Mouse (Mus musculus) retina, embryonic 14.5 days (tissue): ENCODE measurements around the gene 1110008L16Rik.
A peak's percentile ranks its signal among the peaks of the same experiment; 100 is the strongest.
"Not testable (repeated sequence)": the region's sequence is repeated elsewhere in the genome, so short reads cannot be mapped to it uniquely, and the experiment has no call there.

Source experiments
- DNase-seq: peaks from one replicate; pipeline ENCODE4 v3.0.0-alpha.2; 2015; ENCODE audit warnings: low spot score

The 1110008L16Rik gene

DNA sequence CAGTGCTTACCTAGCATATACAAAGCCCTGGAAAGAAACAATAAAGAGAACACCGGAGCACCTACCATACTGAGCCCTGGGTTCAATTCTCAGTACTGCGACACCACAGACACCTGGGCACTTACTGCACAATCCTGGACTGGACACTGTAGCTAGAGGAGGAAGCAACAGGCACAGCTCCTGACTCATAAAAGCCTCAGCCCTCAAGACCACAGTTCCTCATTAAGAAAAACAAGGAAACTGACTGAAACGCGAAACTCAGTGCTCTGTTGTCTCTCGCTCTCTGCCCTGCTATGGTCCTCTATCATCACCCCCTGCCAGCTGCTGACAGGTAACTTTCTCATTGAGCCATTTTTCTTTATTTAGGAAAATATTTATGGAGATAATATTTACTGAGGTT lies at the start of gene 1110008L16Rik:
1110008L16Rik (plus strand) TSS at position 242 of the 400 bp plus-strand sequence.
- no peak for DNase-seq

DNA sequence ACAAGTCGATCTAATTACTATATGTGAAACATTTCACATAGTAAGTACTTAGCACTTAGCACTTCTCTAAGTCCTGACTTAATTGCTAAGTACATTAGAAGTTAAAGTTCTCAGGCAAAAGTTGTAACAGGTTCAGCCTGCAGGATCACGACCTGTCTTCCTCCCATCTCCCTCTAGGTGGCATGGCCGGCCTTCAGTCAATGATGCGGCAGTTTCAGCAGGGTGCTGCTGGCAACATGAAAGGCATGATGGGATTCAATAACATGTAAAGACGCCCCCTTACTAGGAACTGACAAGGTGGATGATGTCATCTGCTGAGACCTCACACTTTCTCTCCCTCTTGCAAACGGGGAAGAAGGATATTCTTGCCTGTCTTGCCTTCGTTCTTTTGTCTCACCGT lies 37.4 kb upstream of the 1110008L16Rik start:
- DNase-seq, result not testable (repeated sequence)

DNA sequence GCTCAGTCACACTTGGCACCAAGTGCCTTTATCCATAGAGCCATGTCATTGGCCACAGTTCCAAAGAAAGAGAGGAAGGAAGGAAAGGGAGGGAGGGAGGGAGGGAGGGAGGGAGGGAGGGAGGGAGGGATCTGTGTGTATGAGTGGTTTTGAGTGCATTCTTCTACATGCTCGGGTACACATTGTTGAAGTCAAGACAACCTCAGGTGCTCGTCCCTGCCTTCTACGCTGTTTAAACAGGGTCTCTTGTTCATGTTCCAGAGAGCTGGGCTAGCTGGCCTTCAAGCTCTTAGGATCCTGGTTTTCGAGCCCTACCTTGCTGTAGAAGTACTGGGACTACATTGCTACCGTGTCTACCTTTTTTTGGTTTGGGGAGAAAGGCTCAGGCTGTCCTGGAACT lies 36.0 kb upstream of the 1110008L16Rik start:
- DNase-seq, result not testable (repeated sequence)

DNA sequence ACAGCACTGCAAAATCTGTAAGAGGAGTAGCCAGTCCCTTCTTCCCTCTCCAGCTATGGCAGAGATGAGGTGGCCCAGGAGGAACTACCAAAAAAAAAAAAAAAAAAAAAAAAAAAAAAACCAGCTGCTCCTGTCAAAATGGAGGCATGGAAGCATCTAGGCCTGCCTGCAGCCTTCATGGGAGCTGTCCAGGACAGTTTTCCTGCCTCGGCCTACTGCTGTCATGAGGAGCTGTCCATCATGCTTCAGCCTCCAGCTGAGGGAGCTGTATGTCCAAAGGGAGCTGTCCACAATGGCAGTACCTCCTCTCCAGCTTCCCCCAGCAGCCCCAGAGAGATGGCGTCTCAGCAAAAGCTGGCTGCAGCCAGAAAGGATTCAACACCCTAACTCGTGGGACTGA lies 27.1 kb upstream of the 1110008L16Rik start:
- DNase-seq, result no peak

DNA sequence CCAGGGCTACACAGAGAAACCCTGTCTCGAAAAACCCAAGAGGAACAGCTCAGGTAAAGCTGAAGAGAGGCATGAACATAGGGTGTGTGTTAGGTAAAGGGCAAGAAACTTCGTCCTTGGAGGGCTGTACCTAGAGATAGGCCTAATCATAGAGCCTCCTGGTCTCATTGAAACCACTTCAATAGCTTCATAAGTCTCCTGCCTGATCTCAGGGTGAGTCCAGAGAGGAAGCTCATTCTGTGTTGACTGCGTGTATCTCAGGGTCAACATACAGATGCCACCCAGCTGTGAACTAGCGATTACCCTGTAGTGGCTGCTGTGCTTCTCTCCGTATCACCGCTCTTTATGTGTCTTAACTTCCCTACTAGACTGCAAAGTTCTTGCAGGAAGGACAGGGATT lies 21.8 kb upstream of the 1110008L16Rik start:
- not testable (repeated sequence) for DNase-seq

DNA sequence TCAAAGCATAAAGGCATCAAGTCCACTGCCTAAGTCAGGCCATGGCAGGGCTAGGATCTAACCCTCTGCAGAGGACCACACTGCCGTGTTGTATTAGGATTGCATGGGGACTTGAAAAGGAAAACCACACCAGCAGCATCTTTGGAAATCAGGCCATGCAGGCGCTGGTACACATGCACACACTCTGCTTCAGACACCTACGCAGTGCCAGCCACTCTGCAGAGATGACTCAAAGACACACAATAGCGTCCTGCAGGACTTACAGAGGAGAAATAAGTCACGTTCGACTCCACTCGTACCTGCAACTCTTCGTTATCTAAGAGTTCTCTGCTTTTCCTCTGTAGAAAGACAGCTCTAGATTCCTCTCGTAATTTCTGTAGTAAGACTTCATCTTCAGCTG lies 1.3 kb upstream of the 1110008L16Rik start:
- no peak for DNase-seq

DNA sequence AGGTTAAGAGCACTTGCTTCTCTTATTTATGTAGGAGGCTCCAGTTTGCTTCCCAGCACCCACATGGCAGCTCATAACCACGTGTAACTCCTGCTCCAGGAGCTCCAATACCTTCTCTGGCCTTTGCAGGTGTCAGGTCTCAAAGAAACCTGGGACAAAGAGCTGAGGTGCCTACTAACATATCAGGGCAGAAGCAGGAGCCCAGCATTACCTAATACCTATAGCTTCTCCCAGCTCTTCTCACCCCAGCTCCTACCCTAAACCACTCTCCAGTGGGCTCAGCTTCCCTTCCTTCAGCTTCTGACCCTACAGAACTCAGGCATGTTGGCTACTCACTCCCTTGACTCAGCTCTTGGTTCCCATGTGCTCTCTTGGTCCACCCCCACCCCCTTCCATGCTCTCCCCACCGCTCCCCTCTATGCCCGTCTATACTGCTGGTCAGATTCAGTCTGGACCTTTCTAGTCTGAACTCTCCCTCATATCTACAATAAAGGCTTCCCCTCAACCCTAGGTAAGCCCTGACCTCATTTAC lies 1.5 kb downstream of the 1110008L16Rik start:
- no peak for DNase-seq

DNA sequence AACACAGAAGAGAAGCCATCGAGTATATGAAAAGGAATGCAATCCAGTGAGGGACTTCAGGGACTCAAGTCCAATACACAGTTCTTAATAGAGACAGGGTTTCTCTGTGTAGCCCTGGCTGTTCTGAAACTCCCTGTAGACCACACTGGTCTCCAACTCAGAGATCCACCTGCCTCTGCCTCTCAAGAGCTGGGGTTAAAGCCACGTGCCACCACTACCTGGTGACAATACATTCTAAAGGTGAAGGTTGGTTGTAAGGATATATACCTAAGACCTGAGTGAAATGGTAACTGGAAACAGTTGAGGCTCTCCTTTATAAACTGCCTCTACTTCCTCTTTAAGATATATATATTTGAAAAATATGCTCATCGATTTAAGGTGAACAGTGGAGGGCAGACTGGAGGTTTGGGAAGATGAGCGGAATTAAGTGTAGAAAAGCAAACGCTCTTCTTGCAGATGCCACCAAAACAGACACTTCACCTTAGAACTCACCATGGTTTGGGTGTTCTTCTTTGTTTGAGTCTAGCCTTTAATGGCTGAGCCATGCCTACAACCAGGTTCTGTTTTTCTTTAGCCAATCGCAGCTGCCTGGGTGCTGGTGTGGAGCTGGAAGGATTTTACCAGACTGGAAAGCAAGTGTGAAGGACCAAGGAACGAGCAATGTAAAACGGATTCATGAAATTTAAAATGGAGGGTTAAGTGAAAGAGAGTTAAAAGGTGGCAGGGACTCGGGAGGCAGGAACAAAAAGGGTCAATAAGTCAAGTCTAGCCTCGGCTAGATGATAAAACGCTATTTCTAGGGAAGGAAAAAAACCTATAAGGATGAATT lies 2.3 kb downstream of the 1110008L16Rik start:
- DNase-seq, result no peak

DNA sequence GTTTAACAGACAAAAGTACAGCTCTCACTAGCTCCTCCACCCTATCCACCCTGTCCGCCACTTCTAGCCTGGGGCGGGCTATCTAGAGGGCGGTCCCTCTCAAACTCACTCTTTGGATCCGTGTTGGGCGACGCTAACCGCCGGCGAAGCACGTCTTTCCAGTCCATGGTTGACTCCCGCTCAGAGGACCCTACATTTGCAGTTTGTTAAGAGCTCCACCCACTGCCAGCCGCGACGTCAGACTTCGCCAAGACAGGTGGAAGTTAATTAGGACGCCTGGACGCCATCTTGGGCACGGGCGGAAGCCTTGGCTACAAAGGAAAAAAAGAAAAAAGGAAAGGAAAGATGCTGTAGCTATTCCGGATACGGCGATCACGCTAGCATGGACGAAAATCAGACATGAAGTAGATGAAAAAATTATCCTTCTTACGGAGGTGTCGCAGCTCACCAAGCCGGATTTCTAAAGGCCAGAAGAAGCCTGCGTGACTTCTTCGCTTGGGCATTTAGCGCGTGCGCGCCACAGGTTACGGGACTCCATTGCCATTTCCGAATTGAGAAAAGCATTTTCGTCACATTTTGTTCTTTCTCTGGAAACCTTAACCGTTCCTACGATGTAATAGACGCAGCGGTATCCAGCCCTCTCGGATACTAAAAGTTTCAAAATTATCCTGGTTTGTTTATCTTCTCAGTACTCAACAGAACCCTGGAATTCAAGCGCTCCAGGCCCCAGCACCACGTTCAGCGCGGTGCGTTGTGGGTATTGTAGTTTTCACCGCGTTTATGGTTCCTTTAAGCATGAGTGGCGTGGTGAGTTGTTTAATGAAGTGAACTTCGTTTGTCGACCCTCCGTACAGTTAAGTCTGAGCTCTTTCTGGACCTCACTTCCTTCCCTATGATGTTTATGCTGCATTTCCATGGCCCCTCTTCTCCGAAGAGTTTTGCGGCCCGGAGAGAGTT lies 3.4 kb downstream of the 1110008L16Rik start, which contains the start of gene Ppp2r3c:
Ppp2r3c (minus strand) TSS at position 514 of the 957 bp plus-strand sequence.
- DNase-seq, result peak; percentile 93

DNA sequence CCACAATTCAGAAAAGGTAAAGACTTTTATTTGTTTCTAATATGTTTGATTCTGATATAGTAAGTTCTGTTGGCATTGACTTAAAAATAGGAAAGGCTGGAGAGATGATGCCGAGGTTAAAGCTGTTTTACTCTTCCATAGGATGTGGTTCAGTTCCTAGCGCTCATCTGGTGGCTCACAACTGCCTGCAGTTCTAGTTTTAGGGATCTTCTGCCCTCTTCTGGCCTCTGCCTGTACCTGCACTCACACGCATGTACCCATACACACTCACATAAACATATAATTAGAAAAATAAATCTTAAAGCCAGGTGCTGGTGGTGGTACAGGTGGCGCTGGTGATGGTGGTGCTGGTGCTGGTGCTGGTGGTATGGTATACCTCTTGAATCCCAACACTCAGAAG lies 7.0 kb downstream of the 1110008L16Rik start:
- no peak for DNase-seq

DNA sequence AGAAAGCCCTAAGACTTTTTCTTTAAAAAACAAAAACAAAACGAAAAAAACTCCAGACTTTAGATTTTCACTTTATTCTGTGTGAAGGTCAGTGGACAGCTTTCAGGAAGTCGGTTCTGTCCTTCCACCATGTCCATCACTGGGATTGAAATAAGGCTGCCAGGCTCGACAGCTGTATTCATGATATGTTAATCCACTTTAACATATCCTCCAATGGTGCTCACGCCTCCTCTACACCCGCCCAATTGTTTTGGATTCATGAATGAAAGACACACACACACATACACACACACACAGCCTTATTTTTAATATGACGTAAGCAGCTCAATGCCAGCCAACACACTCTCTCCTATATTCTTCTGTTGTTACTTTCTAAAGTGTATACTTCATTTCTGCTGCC lies 8.2 kb downstream of the 1110008L16Rik start:
- DNase-seq, result no peak

DNA sequence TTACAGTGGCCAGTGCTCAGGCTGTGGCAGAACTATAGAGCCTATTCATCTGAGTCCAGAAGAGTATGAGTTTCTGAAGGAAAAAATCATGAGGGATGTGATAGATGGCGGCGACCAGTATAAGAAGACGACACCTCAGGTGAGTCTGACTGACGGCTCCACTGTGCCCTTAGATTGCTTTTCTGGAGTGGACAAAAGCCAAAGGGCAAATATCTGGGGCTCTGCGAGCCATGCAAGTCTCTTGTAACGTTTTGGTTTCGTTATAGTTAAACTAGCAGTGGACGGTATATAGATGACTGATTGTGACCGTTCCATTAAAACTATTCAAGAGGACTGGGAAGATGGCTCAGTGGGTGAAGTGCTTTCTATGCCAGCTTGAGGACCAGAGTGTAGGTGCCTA lies 9.4 kb downstream of the 1110008L16Rik start:
- no peak for DNase-seq

DNA sequence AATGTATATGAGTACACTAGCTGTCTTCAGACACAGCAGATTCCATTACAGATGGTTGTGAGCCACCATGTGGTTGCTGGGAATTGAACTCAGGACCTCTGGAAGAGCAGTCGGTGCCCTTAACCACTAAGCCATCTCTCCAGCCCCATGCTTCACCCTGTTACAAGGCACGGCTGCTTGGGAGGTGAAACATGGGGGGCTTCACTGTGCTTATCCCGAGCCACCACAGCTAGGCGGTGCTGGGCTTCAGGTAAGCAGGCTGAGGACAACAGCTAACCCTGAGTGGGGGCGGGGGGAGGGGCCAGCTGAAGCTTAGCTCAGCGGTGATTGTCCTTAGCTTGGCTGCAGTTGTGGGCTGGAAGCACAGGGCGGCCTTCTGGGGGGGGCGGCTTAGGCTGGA lies 10.1 kb downstream of the 1110008L16Rik start:
- DNase-seq, result no peak

DNA sequence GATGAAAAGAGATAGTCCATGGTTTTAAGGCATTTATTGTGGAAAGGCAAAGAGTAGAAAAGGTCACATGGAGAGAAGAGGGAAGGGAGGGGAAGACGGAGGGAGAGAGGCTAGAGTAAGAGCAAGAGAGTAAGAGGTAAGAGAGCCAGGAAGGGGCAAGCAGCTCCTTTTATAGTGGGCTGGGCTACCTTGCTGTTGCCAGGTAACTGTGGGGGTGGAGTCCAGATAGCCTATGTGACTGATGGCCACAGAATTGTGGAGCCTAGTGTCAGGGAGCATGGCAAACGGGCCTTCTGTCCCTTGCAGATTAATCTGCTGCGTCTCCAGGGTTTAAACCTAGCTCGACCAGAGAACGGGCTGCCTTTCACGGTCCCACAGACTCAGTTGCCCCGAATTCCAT lies 12.5 kb downstream of the 1110008L16Rik start:
- DNase-seq, result no peak

DNA sequence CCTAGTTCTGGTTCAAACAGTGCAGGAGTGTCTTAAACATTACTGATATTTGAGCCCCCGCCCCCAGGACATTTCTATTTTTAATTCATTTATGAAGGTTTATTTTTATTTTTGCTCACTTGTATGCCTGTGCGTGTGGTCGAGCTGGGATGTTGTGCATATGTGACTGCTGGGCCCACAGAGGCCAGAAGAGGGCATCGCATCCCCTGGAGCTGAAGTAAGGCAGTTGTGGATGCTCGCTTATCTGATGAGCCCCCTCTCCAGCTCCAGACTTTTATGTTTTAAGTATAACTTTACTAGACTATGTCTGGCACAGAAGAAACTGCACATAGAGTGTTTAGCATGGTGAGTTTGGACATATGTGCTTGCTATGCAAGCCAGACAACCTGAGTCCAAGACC lies 14.5 kb downstream of the 1110008L16Rik start:
- no peak for DNase-seq

DNA sequence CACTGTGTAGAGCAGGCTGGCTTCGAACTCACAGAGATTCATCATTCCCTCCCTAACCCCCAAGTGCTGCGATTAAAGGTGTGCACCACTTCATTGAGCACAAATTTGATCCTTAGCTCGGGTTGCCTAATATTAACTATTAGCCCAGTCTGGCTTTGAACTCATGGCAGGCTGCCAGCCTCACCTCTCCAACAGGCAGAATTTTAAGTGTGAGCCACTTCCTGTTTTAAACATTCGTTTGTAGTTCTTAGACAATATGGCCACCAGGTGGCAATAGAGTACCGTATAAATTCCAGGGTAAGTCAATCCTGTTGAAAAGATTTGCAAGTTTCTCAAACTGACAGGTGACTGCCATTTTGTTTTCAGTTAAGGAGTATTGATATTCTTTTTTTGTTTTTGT lies 15.8 kb downstream of the 1110008L16Rik start:
- DNase-seq, result peak; percentile 88

DNA sequence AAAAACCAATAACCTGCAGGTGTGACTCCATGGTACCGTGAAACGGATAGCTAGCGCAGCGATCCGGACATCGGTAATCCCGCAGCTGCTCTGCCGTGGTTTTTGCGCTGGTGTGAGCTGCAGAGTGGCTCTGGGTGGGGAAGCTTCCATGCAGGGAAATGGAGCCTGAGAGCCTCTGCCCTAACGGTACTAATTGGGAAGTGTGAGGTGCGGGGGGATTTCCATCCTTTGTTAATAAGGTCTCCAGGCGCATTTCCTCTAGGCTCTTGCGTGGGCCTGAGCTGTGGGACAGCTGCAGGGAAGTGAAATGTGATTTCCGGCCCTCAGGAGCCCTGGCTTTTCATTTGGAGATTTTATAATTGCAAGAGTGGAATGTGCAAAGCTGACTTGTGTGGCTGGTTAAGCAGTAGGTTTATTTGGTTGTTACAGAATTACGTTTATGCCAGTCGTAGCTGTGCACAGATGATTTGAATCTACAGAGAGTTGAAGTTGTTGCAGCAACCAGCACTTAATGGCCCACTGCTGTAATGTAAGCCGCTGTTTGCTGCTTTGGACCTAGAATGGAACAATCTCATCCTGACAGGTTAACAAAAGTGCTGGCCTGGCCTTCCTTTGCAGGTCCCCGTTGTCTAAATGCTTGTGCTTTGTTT lies 22.4 kb downstream of the 1110008L16Rik start:
- DNase-seq, result no peak

DNA sequence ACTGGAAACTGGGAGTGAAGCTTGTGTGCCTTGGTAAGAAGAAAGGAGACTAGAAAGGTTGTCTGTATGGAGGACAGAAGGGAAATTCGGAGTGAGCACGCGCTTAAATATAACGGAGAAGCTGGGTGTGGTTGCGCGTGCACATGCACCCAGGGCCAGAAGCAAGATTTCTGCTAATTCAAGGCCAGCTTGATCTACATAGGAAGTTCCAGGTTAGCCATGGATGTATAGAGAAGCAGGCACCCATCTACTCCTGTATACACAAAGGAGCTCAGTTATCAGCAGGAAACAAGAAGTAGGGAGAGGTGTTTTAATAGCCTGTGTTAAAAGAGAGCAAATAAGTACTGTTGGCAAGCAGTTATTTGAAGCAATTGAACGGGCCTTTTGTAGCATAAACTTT lies 26.3 kb downstream of the 1110008L16Rik start:
- no peak for DNase-seq

DNA sequence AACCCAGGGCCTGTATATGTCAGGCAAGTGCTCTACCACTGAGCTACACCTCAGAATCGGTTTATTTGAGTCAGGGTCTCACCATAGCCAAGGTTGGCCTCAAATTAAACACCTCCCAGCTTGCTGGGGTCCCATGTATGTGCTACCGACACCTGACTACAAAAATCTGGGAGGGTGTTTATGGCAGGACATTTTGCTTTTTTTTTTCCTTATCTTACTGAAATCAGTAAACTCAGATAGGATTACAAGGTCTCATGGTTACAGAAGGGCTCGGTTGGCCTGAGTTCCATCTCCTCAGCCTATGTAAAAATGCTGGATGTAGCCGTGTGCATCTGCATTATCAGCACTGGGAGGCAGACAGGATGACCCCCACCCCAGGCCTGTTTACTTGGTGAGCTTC lies 29.4 kb downstream of the 1110008L16Rik start:
- no peak for DNase-seq

DNA sequence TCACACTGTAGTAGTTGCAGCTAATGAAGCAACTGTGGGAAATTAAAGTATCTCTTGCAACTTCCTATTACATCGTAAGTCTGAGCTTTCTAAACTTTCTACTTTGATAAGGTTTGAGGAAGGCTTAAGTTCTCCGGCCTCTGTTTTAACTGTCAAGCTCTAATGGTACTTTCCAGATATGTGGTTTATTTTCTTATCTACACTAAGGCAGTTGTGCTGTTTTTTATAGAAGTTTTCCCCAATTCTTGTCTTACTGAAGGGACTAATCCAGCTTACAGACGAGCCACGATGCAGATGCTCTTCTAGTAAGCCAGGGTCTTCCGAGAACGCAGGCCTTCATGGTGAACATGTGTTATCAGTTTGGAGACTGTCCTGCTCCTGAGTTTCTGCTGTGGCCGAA lies 30.0 kb downstream of the 1110008L16Rik start:
- no peak for DNase-seq

DNA sequence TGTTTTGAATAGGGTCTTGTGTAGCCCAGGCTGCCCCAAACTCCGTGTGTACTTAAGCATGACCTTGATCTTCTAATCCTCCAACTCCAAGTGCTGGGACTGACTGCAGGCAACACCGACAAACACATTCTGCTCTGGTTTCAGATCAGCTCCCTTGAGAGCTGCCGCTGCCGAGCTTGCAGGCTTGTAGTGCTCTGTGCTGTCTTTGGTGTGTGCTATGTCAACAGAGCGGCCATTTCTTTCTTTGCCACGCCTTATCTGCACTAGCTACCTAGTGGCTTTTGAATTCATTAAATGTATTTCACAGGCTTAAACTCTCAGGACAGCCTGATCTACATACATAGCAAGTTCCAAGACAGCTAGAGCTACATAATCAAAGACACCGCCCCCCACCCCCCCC lies 34.3 kb downstream of the 1110008L16Rik start:
- DNase-seq, result no peak

DNA sequence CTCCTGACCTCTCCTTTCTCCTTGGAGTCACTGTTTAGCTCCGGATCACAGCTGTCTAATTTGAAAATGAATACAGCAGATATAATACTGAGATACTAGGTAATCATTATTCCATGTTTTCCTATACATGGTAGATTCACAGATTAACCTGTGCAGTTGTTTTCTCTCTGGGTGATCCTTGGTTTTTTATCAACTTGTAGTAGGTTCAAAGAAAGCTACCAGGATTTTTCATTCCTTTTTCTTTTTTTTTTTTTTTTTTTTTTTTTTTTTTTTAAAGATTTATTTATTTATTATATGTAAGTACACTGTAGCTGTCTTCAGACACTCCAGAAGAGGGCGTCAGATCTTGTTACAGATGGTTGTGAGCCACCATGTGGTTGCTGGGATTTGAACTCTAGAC lies 39.1 kb downstream of the 1110008L16Rik start:
- not testable (repeated sequence) for DNase-seq
